Mouse (Mus musculus): ENCODE measurements around the gene Ankrd22.

DNA sequence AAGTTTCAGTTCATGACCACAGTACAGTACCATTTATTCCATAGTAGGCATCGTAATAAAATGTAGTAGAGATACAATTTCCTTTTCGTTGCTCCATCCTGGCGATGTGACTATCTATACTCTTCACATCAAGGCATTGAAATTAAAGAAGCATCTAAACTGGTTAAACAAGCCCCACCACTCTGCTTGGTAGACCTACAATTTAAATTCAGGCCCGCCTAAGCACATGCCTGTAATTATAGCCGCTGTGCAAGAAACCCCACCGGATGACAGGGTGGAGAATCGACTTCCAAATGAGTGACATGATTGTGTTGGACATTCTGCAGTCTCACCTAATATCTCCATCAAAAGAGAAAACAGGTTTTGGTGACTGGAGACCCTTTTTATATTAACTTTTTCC, 64.0 kb downstream of the Ankrd22 start:
- no peak for TF ChIP-seq CTCF (IDR thresholded peaks at IDR 0.05; ENCODE audit: extremely low read depth, insufficient read depth, insufficient read length, insufficient replicate concordance)
- TF ChIP-seq POLR2A (IDR thresholded peaks at IDR 0.05; ENCODE audit: low read depth, low read length), result no peak

Data from spleen, adult 2 months (tissue).